Mouse (Mus musculus) neural tube, embryonic 15.5 days (tissue): Measurements from ENCODE around the gene Sigmar1. TPM values are rescaled to one million over a fixed set of nuclear protein-coding genes. Genes with fewer than 3 reads are reported as not detected.
"Not testable (repeated sequence)": the region's sequence is repeated elsewhere in the genome, so short reads cannot be mapped to it uniquely, and the experiment has no call there.

Experiments used
- ATAC-seq: fragments of 200-750 bp; cut with Nextera tagmentation; 2 replicates; pipeline ENCODE4 v1.8.0; 2017; ENCODE audit warnings: mild to moderate bottlenecking, moderate TSS enrichment, moderate library complexity; ENCODE audit not compliant: low FRiP score
- H3K27ac ChIP-seq: fragments of 300-500 bp; sonication (generic); replicated peaks from 2 replicates; pipeline ENCODE4 v1.5.1; 2015; ENCODE audit warnings: mild to moderate bottlenecking, inconsistent platforms
- H3K27me3 ChIP-seq: fragments of 300-500 bp; sonication (generic); replicated peaks from 2 replicates; pipeline ENCODE4 v1.6.1; 2015; ENCODE audit warnings: inconsistent platforms
- H3K36me3 ChIP-seq: fragments of 300-500 bp; sonication (generic); 2 replicates; pipeline ENCODE4 v1.6.1; 2015; ENCODE audit warnings: inconsistent platforms
- H3K4me1 ChIP-seq: fragments of 300-500 bp; sonication (generic); 2 replicates; pipeline ENCODE4 v1.6.1; 2015; ENCODE audit warnings: inconsistent platforms
- H3K4me2 ChIP-seq: fragments of 300-500 bp; sonication (generic); 2 replicates; pipeline ENCODE4 v1.6.1; 2015; ENCODE audit warnings: inconsistent platforms, mild to moderate bottlenecking, moderate library complexity
- H3K4me3 ChIP-seq: fragments of 300-500 bp; sonication (generic); replicated peaks from 2 replicates; pipeline ENCODE4 v1.5.1; 2015; ENCODE audit warnings: mild to moderate bottlenecking, inconsistent platforms
- H3K9ac ChIP-seq: fragments of 300-500 bp; sonication (generic); replicated peaks from 2 replicates; pipeline ENCODE4 v1.6.1; 2015; ENCODE audit warnings: mild to moderate bottlenecking, inconsistent platforms
- H3K9me3 ChIP-seq: fragments of 300-500 bp; sonication (generic); replicated peaks from 2 replicates; pipeline ENCODE4 v1.6.1; 2016; ENCODE audit warnings: inconsistent platforms
- WGBS: fragments of 180-500 bp; shearing (Covaris S2); methylation state at CpG from one replicate; pipeline ENCODE4 v1.1.7; 2015; ENCODE audit warnings: mixed read lengths; 5-methylcytosine and 5-hydroxymethylcytosine counted together
- polyA plus RNA-seq: library from polyadenylated mRNA; unstranded; fragments of >200 nt; fragmentation: Nextera tagmentation; extraction: Ambion mirVana; gene quantifications from 2 replicates; pipeline ENCODE4 v1.2.1, GENCODE M21; 2015

Sigmar1 gene
- 92.1 and 97.3 TPM in 2 replicates for polyA plus RNA-seq

DNA sequence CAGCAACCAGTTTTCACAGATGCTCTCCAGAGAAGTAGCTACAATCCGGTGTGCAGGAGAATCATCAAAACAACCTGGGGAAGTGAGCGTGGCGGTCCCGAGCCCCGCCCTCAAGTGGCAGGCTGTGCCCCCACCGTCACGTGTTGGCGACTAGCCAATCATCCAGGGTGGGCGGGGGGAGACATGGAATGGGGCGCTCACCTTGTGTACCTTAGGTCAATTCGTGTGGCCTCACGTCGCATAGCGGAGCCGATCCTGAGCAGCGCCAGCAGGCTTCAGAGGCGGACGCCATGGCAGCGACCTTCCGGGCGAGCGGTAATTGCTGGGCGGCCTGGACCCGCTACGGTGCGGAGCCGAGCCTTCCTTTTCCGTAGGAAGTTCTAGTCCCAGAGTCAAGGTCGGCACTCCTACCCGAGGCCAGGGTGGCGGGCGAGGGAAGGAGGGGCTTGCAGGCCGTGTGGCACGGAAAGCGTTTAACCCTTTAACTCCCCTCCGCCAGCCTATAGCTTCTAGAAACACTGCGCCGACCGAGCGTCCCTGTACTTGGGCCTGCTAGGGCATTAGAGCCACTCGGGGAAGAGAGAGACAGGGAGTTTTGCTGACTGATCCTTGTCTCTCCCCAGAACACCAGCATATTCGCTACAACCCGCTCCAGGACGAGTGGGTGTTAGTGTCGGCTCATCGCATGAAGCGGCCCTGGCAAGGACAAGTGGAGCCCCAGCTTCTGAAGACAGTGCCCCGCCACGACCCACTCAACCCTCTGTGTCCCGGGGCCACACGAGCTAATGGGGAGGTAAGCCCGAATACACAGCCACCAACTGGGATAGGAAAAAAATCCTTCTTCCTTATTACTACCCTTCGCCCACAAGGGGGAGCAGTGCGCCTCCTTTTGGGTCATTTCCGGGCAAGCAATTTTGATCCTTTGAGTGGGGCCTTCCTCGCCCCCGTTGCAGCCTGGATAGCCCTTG, at the start of gene Sigmar1:
TSS of gene Sigmar1 (minus strand) at position 820 of the 968 bp plus-strand sequence.
- Histone ChIP-seq H3K4me3 (peak within 1 kb of the TSS; percentile 78), H3K4me1 (peaks cover 29% of the 10 kb centered on the region), H3K27ac (peak within 1 kb of the TSS; percentile 87), H3K9ac (peak within 1 kb of the TSS; percentile 84), H3K4me2 (peak within 1 kb of the TSS; percentile 95), H3K27me3 (no peaks in the 10 kb centered on the region), H3K36me3 (peaks cover 7% of the 10 kb centered on the region; the same call in 1 of the 2 replicates), H3K9me3 (no peaks in the 10 kb centered on the region)
- WGBS: under 1% methylated on average over 57 of the region's 57 CpGs
- ATAC-seq: peak; percentile 85

DNA sequence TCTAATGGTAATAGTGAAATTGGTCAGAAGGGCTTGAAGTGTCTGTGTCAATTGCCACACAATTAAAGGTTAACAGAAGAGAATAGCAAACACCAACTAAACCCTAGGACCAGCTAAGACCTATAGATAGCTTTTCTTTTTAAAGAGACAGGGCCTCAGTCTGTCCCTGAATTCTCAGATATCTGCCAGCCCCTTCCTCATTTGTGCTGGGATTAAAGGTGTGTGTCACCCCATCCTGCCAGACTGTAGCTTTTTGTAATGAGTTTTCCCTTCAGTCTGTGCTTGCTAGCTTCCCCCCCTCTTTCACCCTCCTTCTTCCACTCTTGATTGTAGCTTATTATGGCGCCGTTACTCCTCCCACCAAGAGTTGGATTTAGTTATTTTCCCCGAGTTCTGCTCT, 27.2 kb upstream of the Sigmar1 start:
- H3K9me3 ChIP-seq, H3K4me2 ChIP-seq, H3K4me1 ChIP-seq, H3K27ac ChIP-seq, ATAC-seq, H3K27me3 ChIP-seq, H3K4me3 ChIP-seq, H3K36me3 ChIP-seq, H3K9ac ChIP-seq: not testable (repeated sequence)
- WGBS: 25% methylated on average over 3 of the region's 3 CpGs

DNA sequence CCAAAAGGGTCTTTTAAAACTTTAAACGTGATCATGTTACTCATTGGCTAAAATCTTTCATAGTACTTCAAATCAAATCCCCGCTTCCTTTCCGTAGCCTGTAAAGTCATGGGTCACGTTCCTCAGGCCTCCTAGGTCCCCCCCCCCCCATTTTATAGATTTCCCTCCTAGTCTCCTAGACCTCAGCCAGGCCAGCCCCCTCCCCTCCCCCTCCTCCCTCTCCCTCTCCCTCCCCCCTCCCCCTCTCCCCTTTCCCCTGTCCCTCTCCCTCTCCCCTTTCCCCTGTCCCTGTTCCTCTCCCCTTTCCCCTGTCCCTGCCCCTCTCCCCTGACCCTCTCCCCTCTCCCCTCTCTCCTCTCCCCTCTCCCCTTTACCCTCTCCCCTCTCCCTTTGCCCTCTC, 26.8 kb upstream of the Sigmar1 start:
- not testable (repeated sequence) for H3K9me3 ChIP-seq, H3K27ac ChIP-seq, H3K4me3 ChIP-seq, H3K4me2 ChIP-seq, H3K36me3 ChIP-seq, H3K9ac ChIP-seq, H3K4me1 ChIP-seq, ATAC-seq, H3K27me3 ChIP-seq
- 27% methylated on average over 4 of the region's 4 CpGs for WGBS

- H3K36me3 ChIP-seq, H3K9ac ChIP-seq, H3K9me3 ChIP-seq, H3K27me3 ChIP-seq, H3K27ac ChIP-seq, ATAC-seq, H3K4me1 ChIP-seq, H3K4me2 ChIP-seq, H3K4me3 ChIP-seq: not testable (repeated sequence)
- 24% methylated on average over 13 of the region's 21 CpGs for WGBS
Measured at GRCm38 (mm10) chr4:41781748-41782485, 26.0 kb upstream of the Sigmar1 start.

DNA sequence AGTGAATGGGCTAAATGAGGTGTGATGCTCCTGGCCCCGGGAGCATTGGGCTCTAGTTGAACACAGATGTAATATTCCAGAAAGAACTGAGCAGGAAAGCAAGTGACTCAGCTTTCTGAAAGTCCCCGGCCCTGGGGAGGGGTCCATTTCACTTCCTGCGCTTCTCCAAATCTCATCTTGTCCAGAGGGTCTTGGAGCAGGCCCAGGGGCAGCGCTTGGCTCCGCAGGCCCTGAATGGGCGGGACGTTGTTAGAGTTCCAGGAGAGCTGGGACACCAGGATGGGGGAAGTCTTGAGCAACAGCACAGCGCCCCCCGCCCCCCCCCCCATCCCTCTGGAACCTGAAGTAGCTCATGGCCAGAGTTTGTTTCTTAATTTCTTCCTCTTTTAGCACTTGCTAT, 25.3 kb upstream of the Sigmar1 start:
- H3K4me3 ChIP-seq, H3K36me3 ChIP-seq, H3K9me3 ChIP-seq, H3K4me1 ChIP-seq, ATAC-seq, H3K27me3 ChIP-seq, H3K27ac ChIP-seq, H3K9ac ChIP-seq, H3K4me2 ChIP-seq: not testable (repeated sequence)
- WGBS: 29% methylated on average over 8 of the region's 9 CpGs

GRCm38 (mm10) chr4:41775840-41776239, 19.9 kb upstream of the Sigmar1 start:
- not testable (repeated sequence) for H3K4me1 ChIP-seq, H3K27ac ChIP-seq, H3K9me3 ChIP-seq, H3K4me3 ChIP-seq, ATAC-seq, H3K27me3 ChIP-seq, H3K4me2 ChIP-seq, H3K36me3 ChIP-seq, H3K9ac ChIP-seq
- WGBS: 89% methylated on average over 1 of the region's 1 CpGs

GRCm38 (mm10) chr4:41774506-41774905, 18.5 kb upstream of the Sigmar1 start:
- 69% methylated on average over 3 of the region's 3 CpGs for WGBS
- not testable (repeated sequence) for H3K27me3 ChIP-seq, H3K36me3 ChIP-seq, H3K4me1 ChIP-seq, ATAC-seq, H3K9me3 ChIP-seq
- Histone ChIP-seq H3K4me3 (peak overlapping the region; percentile 48), H3K9ac (peak overlapping the region; percentile 36; the same call in 1 of the 2 replicates), H3K27ac (peak overlapping the region; percentile 83), H3K4me2 (peak overlapping the region; percentile 63)

DNA sequence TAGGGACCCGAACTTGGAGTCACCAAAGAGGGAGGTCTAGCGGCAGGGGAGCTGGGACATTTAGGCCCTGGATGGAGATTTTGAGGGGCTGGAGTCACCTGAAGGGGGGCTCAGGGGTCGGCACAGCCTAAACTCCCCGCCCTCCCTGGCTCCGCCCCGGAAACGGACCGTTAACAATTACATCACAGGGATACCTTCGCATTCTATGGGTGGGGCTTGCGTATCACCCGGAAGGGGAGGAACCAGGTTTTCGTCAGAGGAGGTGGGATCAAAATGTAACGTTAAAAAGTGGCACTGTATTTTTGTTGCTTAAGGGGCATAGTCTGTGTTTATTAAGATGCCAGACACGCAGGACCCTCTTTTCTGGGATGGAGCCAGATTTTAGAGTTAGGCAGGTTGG, 18.0 kb upstream of the Sigmar1 start, which contains the start of gene Ccl27a:
TSS of gene Ccl27a (minus strand) at position 246 of the 400 bp plus-strand sequence.
- H3K4me3 ChIP-seq: peak within 1 kb of the TSS; percentile 48
- not testable (repeated sequence) for ATAC-seq, H3K36me3 ChIP-seq, H3K27me3 ChIP-seq, H3K9me3 ChIP-seq, H3K4me1 ChIP-seq
- WGBS: 1% methylated on average over 12 of the region's 14 CpGs
- peak within 1 kb of the TSS; percentile 63 for H3K4me2 ChIP-seq
- H3K9ac ChIP-seq: peak within 1 kb of the TSS; percentile 36; the same call in 1 of the 2 replicates
- H3K27ac ChIP-seq: peak within 1 kb of the TSS; percentile 83

DNA sequence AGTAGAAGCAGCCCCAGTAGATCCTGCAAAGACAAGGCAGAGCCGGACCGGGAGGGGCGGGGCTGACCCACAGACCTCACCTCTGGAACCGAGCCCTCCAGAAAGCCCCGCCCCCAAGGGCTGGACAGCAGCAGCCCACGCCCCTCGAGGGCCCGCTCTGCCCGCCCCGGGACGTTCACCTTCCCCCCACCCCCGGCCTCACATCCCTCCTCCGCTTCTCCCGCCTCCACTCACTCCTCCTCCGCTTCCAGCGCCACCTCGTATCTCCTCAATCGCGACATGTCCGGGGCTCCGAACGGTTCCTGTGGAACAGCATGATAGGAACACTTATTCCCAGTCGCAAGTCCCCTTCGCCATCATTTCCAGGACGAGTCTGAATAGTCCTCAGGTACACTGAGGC, 17.5 kb upstream of the Sigmar1 start:
- not testable (repeated sequence) for H3K9me3 ChIP-seq, H3K4me1 ChIP-seq, H3K27me3 ChIP-seq, ATAC-seq, H3K36me3 ChIP-seq
- WGBS: under 1% methylated on average over 19 of the region's 25 CpGs
- H3K27ac ChIP-seq: peak overlapping the region; percentile 70; the same call in 1 of the 2 replicates
- H3K9ac ChIP-seq: peak overlapping the region; percentile 34; the same call in 1 of the 2 replicates
- peak overlapping the region; percentile 48 for H3K4me3 ChIP-seq
- peak overlapping the region; percentile 63 for H3K4me2 ChIP-seq

DNA sequence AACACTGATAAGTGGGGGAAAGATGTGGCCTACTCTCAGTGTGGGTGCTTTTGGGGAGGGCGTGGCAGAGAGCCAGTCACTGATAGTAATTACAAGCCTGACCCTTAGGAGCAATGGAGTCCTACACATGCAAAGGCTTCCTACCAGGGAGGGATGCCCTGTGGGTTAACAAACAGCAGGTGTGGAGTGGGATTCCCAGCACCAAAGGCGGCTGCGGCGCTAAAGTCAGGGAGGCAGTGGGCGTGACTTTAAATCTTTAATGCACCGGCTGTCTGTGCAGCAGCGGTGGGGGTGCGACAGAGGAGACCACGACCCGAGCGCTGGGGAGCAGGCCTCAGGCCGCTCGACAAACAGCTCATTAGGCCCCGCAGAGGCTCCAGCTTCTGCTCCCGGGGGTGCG, 17.0 kb upstream of the Sigmar1 start:
- peak overlapping the region; percentile 54 for H3K4me2 ChIP-seq
- peak overlapping the region; percentile 35 for H3K4me3 ChIP-seq
- not testable (repeated sequence) for H3K27ac ChIP-seq, H3K4me1 ChIP-seq, ATAC-seq, H3K9me3 ChIP-seq, H3K27me3 ChIP-seq, H3K9ac ChIP-seq, H3K36me3 ChIP-seq
- WGBS: 1% methylated on average over 8 of the region's 16 CpGs

- H3K9ac ChIP-seq, H3K27ac ChIP-seq, H3K4me1 ChIP-seq, H3K9me3 ChIP-seq, H3K4me2 ChIP-seq, H3K27me3 ChIP-seq, H3K36me3 ChIP-seq, ATAC-seq, H3K4me3 ChIP-seq: not testable (repeated sequence)
- WGBS: 85% methylated on average over 10 of the region's 10 CpGs
Measured at GRCm38 (mm10) chr4:41767301-41767700, 11.3 kb upstream of the Sigmar1 start.
